Mouse (Mus musculus) forebrain, postnatal 0 days (tissue): ENCODE measurements around the gene Olfm4. TPM values are rescaled to one million over a fixed set of nuclear protein-coding genes. Genes with fewer than 3 reads are reported as not detected.

Experiments
- ATAC-seq: fragments of 200-750 bp; cut with Nextera tagmentation; 2 replicates; pipeline ENCODE4 v1.8.0; 2017; ENCODE audit warnings: mild to moderate bottlenecking, moderate library complexity
- DNase-seq: peaks from one replicate; pipeline ENCODE4 v3.0.0-alpha.2; 2015
- H3K27ac ChIP-seq: fragments of 300-500 bp; sonication (generic); 2 replicates; pipeline ENCODE4 v1.5.1; 2014; ENCODE audit warnings: low read depth, mild to moderate bottlenecking, antibody characterized with exemption, low read length, moderate library complexity, mixed read lengths
- H3K27me3 ChIP-seq: fragments of 300-500 bp; sonication (generic); 2 replicates; pipeline ENCODE4 v1.6.1; 2014; ENCODE audit warnings: mild to moderate bottlenecking, low read length, mixed read lengths; ENCODE audit not compliant: insufficient read depth
- H3K36me3 ChIP-seq: fragments of 300-500 bp; sonication (generic); 2 replicates; pipeline ENCODE4 v1.6.1; 2014; ENCODE audit warnings: mild to moderate bottlenecking, moderate library complexity; ENCODE audit not compliant: insufficient read depth
- H3K4me1 ChIP-seq: fragments of 300-500 bp; sonication (generic); 2 replicates; pipeline ENCODE4 v1.6.1; 2014; ENCODE audit warnings: antibody characterized with exemption; ENCODE audit not compliant: insufficient read depth
- H3K4me2 ChIP-seq: fragments of 300-500 bp; sonication (generic); 2 replicates; pipeline ENCODE4 v1.6.1; 2014; ENCODE audit warnings: low read depth, mild to moderate bottlenecking, moderate library complexity
- H3K4me3 ChIP-seq: fragments of 300-500 bp; sonication (generic); 2 replicates; pipeline ENCODE4 v1.5.1; 2014; ENCODE audit warnings: low read depth, low read length, mixed read lengths
- H3K9ac ChIP-seq: fragments of 300-500 bp; sonication (generic); 2 replicates; pipeline ENCODE4 v1.6.1; 2014; ENCODE audit warnings: mild to moderate bottlenecking
- H3K9me3 ChIP-seq: fragments of 300-500 bp; sonication (generic); 2 replicates; pipeline ENCODE4 v1.6.1; 2016; ENCODE audit warnings: low read length
- CTCF ChIP-seq: sonication (generic); IDR thresholded peaks from 2 replicates; pipeline ENCODE4 v1.5.1; 2016; ENCODE audit warnings: antibody characterized with exemption, control low read depth, low read depth
- WGBS: fragments of 180-500 bp; shearing (Covaris S2); extraction: QIAGEN DNeasy Blood & Tissue Kit; methylation state at CpG from one replicate; pipeline ENCODE4 v1.1.7; 2014; 5-methylcytosine and 5-hydroxymethylcytosine counted together
- polyA plus RNA-seq: library from polyadenylated mRNA; unstranded; fragments of >200 nt; fragmentation: Nextera tagmentation; extraction: Ambion mirVana; gene quantifications from 2 replicates; pipeline ENCODE4 v1.2.1, GENCODE M21; 2015
- total RNA-seq: library from RNA; depleted of rRNA; stranded (reverse); fragments of >200 nt; gene quantifications from 2 replicates; pipeline ENCODE4 v1.2.3, GENCODE M21; 2014; rRNA removed

Gene Olfm4
- total RNA-seq (1.7 and 2.5 TPM in 2 replicates), polyA plus RNA-seq (1.7 and 2.3 TPM in 2 replicates)

- Histone ChIP-seq H3K9ac (no peak within 1 kb of the TSS), H3K27ac (no peak within 1 kb of the TSS), H3K27me3 (no peaks in the 10 kb centered on the region), H3K9me3 (no peaks in the 10 kb centered on the region), H3K4me2 (no peak within 1 kb of the TSS), H3K4me1 (no peaks in the 10 kb centered on the region), H3K4me3 (no peak within 1 kb of the TSS), H3K36me3 (no peaks in the 10 kb centered on the region)
- no peak for TF ChIP-seq CTCF
- DNase-seq: no peak
- WGBS: 83% methylated on average over 2 of the region's 2 CpGs
- no peak for ATAC-seq
These were observed at the start of gene Olfm4 for GRCm38 (mm10) chr14:79983781-79984180. Gene Olfm4, plus strand, starts transcription at chr14:79984081.

GRCm38 (mm10) chr14:79934426-79934825 lies 49.5 kb upstream of the Olfm4 start:
- no peak overlapping the region for H3K4me3 ChIP-seq
- no peaks in the 10 kb centered on the region for H3K9me3 ChIP-seq
- H3K9ac ChIP-seq: no peak overlapping the region
- H3K27ac ChIP-seq: no peak overlapping the region
- no peak overlapping the region for H3K4me2 ChIP-seq
- H3K27me3 ChIP-seq: no peaks in the 10 kb centered on the region
- DNase-seq: no peak
- no peak for TF ChIP-seq CTCF
- no peaks in the 10 kb centered on the region for H3K36me3 ChIP-seq
- WGBS: 34% methylated on average over 4 of the region's 4 CpGs
- peaks cover 7% of the 10 kb centered on the region; the same call in 1 of the 2 replicates for H3K4me1 ChIP-seq
- peak; percentile 46; the same call in 1 of the 2 replicates for ATAC-seq

GRCm38 (mm10) chr14:79936879-79937468 lies 46.9 kb upstream of the Olfm4 start:
- Histone ChIP-seq H3K27me3 (no peaks in the 10 kb centered on the region), H3K4me1 (peaks cover 7% of the 10 kb centered on the region; the same call in 1 of the 2 replicates), H3K27ac (peak overlapping the region; percentile 66), H3K9me3 (no peaks in the 10 kb centered on the region), H3K4me3 (no peak overlapping the region), H3K36me3 (no peaks in the 10 kb centered on the region), H3K4me2 (no peak overlapping the region), H3K9ac (no peak overlapping the region)
- ATAC-seq (peak; percentile 83), DNase-seq (peak; percentile 62)
- 15% methylated on average over 4 of the region's 4 CpGs for WGBS
- no peak for TF ChIP-seq CTCF

- Histone ChIP-seq H3K9ac (no peak overlapping the region), H3K4me3 (no peak overlapping the region), H3K27ac (no peak overlapping the region), H3K4me1 (no peaks in the 10 kb centered on the region), H3K4me2 (no peak overlapping the region), H3K27me3 (no peaks in the 10 kb centered on the region), H3K9me3 (no peaks in the 10 kb centered on the region), H3K36me3 (no peaks in the 10 kb centered on the region)
- 78% methylated on average over 2 of the region's 2 CpGs for WGBS
- ATAC-seq (no peak), DNase-seq (no peak)
- TF ChIP-seq CTCF: no peak
These were observed 38.0 kb upstream of the Olfm4 start for GRCm38 (mm10) chr14:79945876-79946275.

- Histone ChIP-seq H3K9me3 (no peaks in the 10 kb centered on the region), H3K4me3 (no peak overlapping the region), H3K4me2 (no peak overlapping the region), H3K9ac (no peak overlapping the region), H3K4me1 (no peaks in the 10 kb centered on the region), H3K36me3 (no peaks in the 10 kb centered on the region), H3K27me3 (no peaks in the 10 kb centered on the region), H3K27ac (no peak overlapping the region)
- no peak for ATAC-seq
- no peak for DNase-seq
- WGBS: 83% methylated on average over 3 of the region's 3 CpGs
- no peak for TF ChIP-seq CTCF
These were observed 28.2 kb upstream of the Olfm4 start for GRCm38 (mm10) chr14:79955678-79956077.

- DNase-seq: no peak
- no peaks in the 10 kb centered on the region for H3K27me3 ChIP-seq
- H3K9ac ChIP-seq: no peak overlapping the region
- peak; percentile 62; the same call in 1 of the 2 replicates for ATAC-seq
- H3K4me2 ChIP-seq: no peak overlapping the region
- WGBS: 63% methylated on average over 15 of the region's 15 CpGs
- no peak overlapping the region for H3K27ac ChIP-seq
- H3K4me3 ChIP-seq: no peak overlapping the region
- H3K36me3 ChIP-seq: no peaks in the 10 kb centered on the region
- no peak for TF ChIP-seq CTCF
- H3K4me1 ChIP-seq: no peaks in the 10 kb centered on the region
- no peaks in the 10 kb centered on the region for H3K9me3 ChIP-seq
These were observed 25.9 kb upstream of the Olfm4 start for GRCm38 (mm10) chr14:79957789-79958487.

GRCm38 (mm10) chr14:79961187-79961586 lies 22.7 kb upstream of the Olfm4 start:
- TF ChIP-seq CTCF: no peak
- H3K36me3 ChIP-seq: no peaks in the 10 kb centered on the region
- no peaks in the 10 kb centered on the region for H3K9me3 ChIP-seq
- DNase-seq (no peak), ATAC-seq (peak; percentile 43; the same call in 1 of the 2 replicates)
- H3K27me3 ChIP-seq: no peaks in the 10 kb centered on the region
- H3K4me3 ChIP-seq: no peak overlapping the region
- WGBS: 71% methylated on average over 4 of the region's 4 CpGs
- no peak overlapping the region for H3K9ac ChIP-seq
- H3K4me1 ChIP-seq: no peaks in the 10 kb centered on the region
- H3K27ac ChIP-seq: peak overlapping the region; percentile 1; the same call in 1 of the 2 replicates
- no peak overlapping the region for H3K4me2 ChIP-seq
